Mouse (Mus musculus): ENCODE results near the gene Ntm.

- TF ChIP-seq USF1 (IDR thresholded peaks at IDR 0.05; ENCODE audit: low read depth) (no peak), MYOD1 (IDR thresholded peaks at IDR 0.05; ENCODE audit: control insufficient read depth, insufficient read length, low read depth) (no peak)
These were observed 345.8 kb downstream of the Ntm start for GRCm38 (mm10) chr9:29617181-29617580.

Data from C2C12 (cell line).